Mouse (Mus musculus): Measurements from ENCODE around the gene Tmem236. TPM values are rescaled to one million over a fixed set of nuclear protein-coding genes. Genes with fewer than 3 reads are reported as not detected.
"Not testable (repeated sequence)": the region's sequence is repeated elsewhere in the genome, so short reads cannot be mapped to it uniquely, and the experiment has no call there.

The Tmem236 gene
- polyA plus RNA-seq, 1 experiment from 2014 or later = not detected

DNA sequence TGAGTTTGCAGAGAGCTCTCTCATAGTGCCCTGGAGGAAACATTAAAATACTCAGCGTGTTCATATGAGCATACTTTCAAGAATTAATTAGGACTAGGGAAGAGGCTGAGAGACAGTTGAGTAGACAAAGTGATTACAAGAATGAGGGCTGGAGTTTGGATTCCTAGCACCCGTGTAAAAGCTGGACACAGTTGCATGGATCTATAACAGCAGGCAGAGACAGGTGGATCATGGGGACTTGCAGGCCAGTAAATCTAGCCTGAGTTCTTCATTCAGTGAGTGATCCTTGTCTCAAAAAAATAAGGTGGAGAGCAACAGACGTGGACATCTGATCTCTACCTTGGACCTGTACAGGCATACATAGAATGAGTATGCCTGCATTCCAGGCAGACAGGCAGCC lies 15.3 kb upstream of the Tmem236 start:
- Histone ChIP-seq H3K4me2 (no peak overlapping the region), H3K27ac (no peak overlapping the region), H3K4me1 (no peaks in the 10 kb centered on the region), H3K36me3 (peaks cover 12% of the 10 kb centered on the region; the same call in 1 of the 2 replicates), H3K9ac (no peak overlapping the region), H3K27me3 (replicated peaks) (no peaks in the 10 kb centered on the region), H3K9me3 (replicated peaks) (no peaks in the 10 kb centered on the region), H3K4me3 (no peak overlapping the region)
- 83% methylated on average over 3 of the region's 3 CpGs for WGBS (ENCODE audit: insufficient replicate concordance)
- ATAC-seq = no peak

DNA sequence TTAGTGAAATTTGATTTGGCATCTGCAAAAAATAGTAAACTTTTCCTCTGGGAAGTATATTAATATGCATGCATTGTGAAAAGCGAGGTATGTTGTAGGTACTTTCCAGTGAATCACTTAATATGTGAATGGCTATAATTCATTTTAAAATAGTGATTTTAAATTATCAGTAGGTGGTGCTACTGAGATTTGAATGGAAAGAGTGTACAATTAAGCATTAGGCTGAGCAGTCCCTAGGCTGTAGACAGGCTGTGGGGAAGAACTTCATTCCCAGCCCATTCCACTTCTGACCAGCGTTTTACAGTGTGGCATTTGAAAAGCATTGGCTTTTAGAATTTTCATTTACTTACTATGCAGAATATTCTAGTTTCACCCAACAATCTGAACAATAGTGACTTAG lies 14.6 kb upstream of the Tmem236 start:
- no peaks in the 10 kb centered on the region for H3K9me3 ChIP-seq (replicated peaks)
- no peak overlapping the region for H3K4me3 ChIP-seq
- H3K4me2 ChIP-seq = no peak overlapping the region
- H3K4me1 ChIP-seq = peaks cover 6% of the 10 kb centered on the region
- ATAC-seq = no peak
- peaks cover 7% of the 10 kb centered on the region; the same call in 1 of the 2 replicates for H3K36me3 ChIP-seq
- no peak overlapping the region for H3K9ac ChIP-seq
- no peak overlapping the region for H3K27ac ChIP-seq
- no peaks in the 10 kb centered on the region for H3K27me3 ChIP-seq (replicated peaks)
- WGBS (ENCODE audit: insufficient replicate concordance) = 77% methylated on average over 2 of the region's 2 CpGs

DNA sequence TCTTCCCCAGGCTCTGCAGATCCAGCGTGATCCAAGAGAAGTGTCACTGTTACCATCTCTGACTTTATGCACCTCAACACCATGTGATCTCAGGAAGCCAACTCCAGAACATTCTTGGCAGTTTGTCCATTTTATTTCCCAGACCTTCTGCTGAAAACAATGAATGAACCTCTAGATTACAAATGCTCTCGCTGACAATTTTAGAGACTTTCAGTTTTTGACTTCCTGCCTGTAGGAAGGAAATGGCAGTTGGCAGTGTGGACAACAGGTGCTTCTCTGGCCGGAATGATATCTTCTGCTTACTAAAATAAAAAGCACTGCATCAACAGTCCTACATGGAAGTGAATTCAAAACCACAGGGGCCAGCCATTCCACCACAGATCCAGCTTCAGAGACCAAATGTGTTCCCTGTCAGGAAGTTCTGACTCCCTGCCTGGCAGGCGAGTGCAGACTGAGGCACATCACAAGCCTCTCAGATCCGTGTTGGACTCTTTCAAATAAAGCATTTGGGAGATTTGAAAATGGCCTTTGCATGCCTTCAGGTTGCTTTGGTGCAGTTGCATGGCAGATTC lies 9.8 kb upstream of the Tmem236 start:
- Histone ChIP-seq H3K27me3 (replicated peaks) (no peaks in the 10 kb centered on the region), H3K9me3 (replicated peaks) (no peaks in the 10 kb centered on the region), H3K4me2 (no peak overlapping the region), H3K9ac (no peak overlapping the region), H3K4me3 (no peak overlapping the region), H3K36me3 (no peaks in the 10 kb centered on the region), H3K4me1 (peaks cover 15% of the 10 kb centered on the region), H3K27ac (peak overlapping the region; percentile 56)
- ATAC-seq = no peak
- 27% methylated on average over 5 of the region's 5 CpGs for WGBS (ENCODE audit: insufficient replicate concordance)

DNA sequence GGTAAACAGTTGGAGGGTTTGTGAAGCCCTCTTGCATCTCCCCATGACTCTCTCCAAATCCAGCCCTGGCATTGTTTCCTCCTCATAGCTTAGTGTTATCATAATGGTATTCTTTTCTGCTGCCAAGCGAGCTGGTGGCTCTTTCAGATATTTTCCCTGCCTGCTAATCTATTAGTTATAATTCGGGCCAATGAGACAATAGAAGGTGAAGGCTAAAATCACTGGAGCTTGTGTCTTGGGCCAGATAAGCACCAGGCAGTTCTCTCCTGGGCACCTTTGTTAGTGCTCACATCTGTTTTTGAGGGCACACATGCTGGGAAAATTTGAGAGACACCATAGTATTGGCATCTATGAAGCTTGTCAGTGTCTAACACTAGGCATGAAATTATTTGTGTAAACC lies 9.3 kb upstream of the Tmem236 start:
- no peak for ATAC-seq
- Histone ChIP-seq H3K27ac (peak overlapping the region; percentile 56), H3K9me3 (replicated peaks) (no peaks in the 10 kb centered on the region), H3K27me3 (replicated peaks) (no peaks in the 10 kb centered on the region), H3K4me3 (no peak overlapping the region), H3K4me2 (no peak overlapping the region), H3K36me3 (no peaks in the 10 kb centered on the region), H3K9ac (no peak overlapping the region), H3K4me1 (peaks cover 15% of the 10 kb centered on the region)
- WGBS (ENCODE audit: insufficient replicate concordance) = 13% methylated on average over 2 of the region's 2 CpGs

- peak; percentile 76 for ATAC-seq
- H3K27me3 ChIP-seq (replicated peaks) = no peaks in the 10 kb centered on the region
- no peak overlapping the region for H3K9ac ChIP-seq
- H3K36me3 ChIP-seq = no peaks in the 10 kb centered on the region
- H3K9me3 ChIP-seq (replicated peaks) = no peaks in the 10 kb centered on the region
- no peak overlapping the region for H3K4me3 ChIP-seq
- no peak overlapping the region for H3K4me2 ChIP-seq
- 34% methylated on average over 3 of the region's 3 CpGs for WGBS (ENCODE audit: insufficient replicate concordance)
- H3K27ac ChIP-seq = peak overlapping the region; percentile 56; the same call in 1 of the 2 replicates
- peaks cover 15% of the 10 kb centered on the region for H3K4me1 ChIP-seq
Observed at GRCm38 (mm10) chr2:14165618-14166344, 8.5 kb upstream of the Tmem236 start.

DNA sequence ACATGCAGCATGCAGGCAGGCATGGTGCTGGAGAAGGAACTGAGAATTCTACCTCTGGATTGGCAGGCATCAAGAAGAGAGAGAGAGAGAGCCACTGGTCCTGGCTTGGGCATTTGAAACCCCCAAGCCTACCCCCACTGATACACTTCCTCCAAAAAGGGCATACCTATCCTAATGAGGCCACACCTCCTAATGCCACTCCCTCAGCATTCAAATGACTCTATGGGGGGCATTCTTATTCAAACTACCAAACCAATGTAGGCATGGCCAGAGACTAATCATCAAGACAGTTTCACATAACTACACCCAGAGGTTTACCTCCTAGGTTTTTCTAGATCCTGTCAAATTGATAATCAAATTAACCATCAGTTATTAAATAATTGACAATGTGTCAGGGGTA lies 6.6 kb upstream of the Tmem236 start:
- H3K4me3 ChIP-seq = no peak overlapping the region
- no peaks in the 10 kb centered on the region for H3K9me3 ChIP-seq (replicated peaks)
- no peak overlapping the region for H3K27ac ChIP-seq
- no peak for ATAC-seq
- no peaks in the 10 kb centered on the region for H3K36me3 ChIP-seq
- peaks cover 15% of the 10 kb centered on the region for H3K4me1 ChIP-seq
- H3K27me3 ChIP-seq (replicated peaks) = no peaks in the 10 kb centered on the region
- no peak overlapping the region for H3K9ac ChIP-seq
- H3K4me2 ChIP-seq = no peak overlapping the region

GRCm38 (mm10) chr2:14176460-14177193 lies 2.3 kb downstream of the Tmem236 start:
- Histone ChIP-seq H3K27me3 (replicated peaks) (no peaks in the 10 kb centered on the region), H3K27ac (no peak overlapping the region), H3K4me1 (peaks cover 7% of the 10 kb centered on the region), H3K9me3 (replicated peaks) (no peaks in the 10 kb centered on the region), H3K4me3 (no peak overlapping the region), H3K36me3 (no peaks in the 10 kb centered on the region), H3K4me2 (peak overlapping the region; percentile 24; the same call in 1 of the 2 replicates), H3K9ac (no peak overlapping the region)
- ATAC-seq = no peak
- WGBS (ENCODE audit: insufficient replicate concordance) = 42% methylated on average over 2 of the region's 2 CpGs

GRCm38 (mm10) chr2:14184375-14184774 lies 10.1 kb downstream of the Tmem236 start:
- no peak overlapping the region for H3K4me3 ChIP-seq
- no peaks in the 10 kb centered on the region for H3K27me3 ChIP-seq (replicated peaks)
- H3K9ac ChIP-seq = no peak overlapping the region
- H3K4me2 ChIP-seq = no peak overlapping the region
- H3K9me3 ChIP-seq (replicated peaks) = no peaks in the 10 kb centered on the region
- H3K4me1 ChIP-seq = no peaks in the 10 kb centered on the region
- no peak overlapping the region for H3K27ac ChIP-seq
- ATAC-seq = no peak
- H3K36me3 ChIP-seq = no peaks in the 10 kb centered on the region

DNA sequence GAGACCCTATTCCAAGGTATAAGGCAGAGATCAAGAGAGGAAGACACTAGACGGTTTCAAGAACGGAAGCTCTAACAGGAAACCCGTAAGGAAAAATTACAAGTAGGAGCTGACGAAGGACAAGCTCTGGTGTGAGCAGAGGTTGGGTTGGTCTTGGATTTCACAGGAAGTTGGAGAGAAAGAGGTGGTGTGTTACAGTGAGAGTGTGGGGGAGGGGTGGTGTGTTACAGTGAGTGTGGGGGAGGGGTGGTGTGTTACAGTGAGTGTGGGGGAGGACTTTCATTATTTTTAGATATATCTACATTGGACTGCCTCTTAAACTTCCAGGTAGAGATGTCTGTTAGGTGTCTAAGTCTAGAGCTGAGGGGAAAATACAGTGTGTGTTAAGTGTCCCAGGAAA lies 16.4 kb downstream of the Tmem236 start:
- WGBS (ENCODE audit: insufficient replicate concordance) = 22% methylated on average over 4 of the region's 4 CpGs
- ATAC-seq = peak; percentile 61; the same call in 1 of the 2 replicates

DNA sequence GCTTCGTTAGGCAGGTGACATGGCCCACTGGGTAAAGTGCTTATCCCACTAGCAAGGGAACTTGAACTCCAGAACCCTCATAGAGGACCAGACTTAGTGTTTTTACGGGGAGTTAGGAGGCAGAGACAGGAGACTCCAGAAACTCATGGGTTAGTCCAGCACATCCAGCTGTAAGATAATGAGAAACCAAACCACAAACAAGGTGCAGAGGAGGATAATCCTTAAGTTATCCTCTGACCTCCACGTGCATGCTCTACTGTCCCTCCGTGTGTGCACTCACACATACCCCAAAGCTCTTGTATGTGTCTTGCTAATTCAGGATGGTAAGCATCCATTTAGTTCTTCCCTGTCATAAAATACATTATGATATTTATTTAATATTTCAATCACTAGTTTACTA lies 17.3 kb downstream of the Tmem236 start:
- Histone ChIP-seq H3K27me3 (replicated peaks) (no peaks in the 10 kb centered on the region), H3K4me1 (peaks cover 20% of the 10 kb centered on the region), H3K4me2 (no peak overlapping the region), H3K36me3 (no peaks in the 10 kb centered on the region), H3K9me3 (replicated peaks) (no peaks in the 10 kb centered on the region), H3K27ac (no peak overlapping the region), H3K4me3 (no peak overlapping the region), H3K9ac (no peak overlapping the region)
- 36% methylated on average over 4 of the region's 4 CpGs for WGBS (ENCODE audit: insufficient replicate concordance)
- ATAC-seq = no peak

More for the DNA sequence above, 16.4 kb downstream of the Tmem236 start:
- Histone ChIP-seq H3K9me3 (replicated peaks) (no peaks in the 10 kb centered on the region), H3K4me3 (no peak overlapping the region), H3K4me2 (peak overlapping the region; percentile 30), H3K4me1 (peaks cover 20% of the 10 kb centered on the region), H3K36me3 (no peaks in the 10 kb centered on the region), H3K27ac (no peak overlapping the region), H3K27me3 (replicated peaks) (no peaks in the 10 kb centered on the region), H3K9ac (no peak overlapping the region)

DNA sequence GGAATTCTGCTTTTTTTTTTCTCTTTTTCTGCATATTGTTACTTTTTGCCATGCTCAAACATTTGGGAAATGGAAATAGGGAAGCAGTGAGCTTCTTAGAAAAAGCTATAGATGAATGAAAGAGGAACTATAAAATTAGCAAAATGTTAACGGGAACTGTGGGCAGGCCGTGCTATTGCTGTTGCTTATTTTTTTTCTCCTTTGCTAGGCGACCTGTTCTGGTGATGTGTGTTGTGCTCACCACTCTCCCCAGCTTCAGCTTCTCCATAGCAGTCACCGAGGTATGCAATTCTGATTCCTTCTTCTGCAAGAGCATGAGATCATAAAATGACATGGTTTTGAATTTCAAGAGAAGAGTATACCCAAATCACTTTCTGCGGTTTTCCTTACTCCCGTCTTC lies 17.7 kb downstream of the Tmem236 start:
- ATAC-seq = no peak
- Histone ChIP-seq H3K4me2 (no peak overlapping the region), H3K4me1 (peaks cover 20% of the 10 kb centered on the region), H3K9me3 (replicated peaks) (no peaks in the 10 kb centered on the region), H3K27me3 (replicated peaks) (no peaks in the 10 kb centered on the region), H3K27ac (no peak overlapping the region), H3K9ac (no peak overlapping the region), H3K4me3 (no peak overlapping the region), H3K36me3 (no peaks in the 10 kb centered on the region)
- 40% methylated on average over 6 of the region's 6 CpGs for WGBS (ENCODE audit: insufficient replicate concordance)

DNA sequence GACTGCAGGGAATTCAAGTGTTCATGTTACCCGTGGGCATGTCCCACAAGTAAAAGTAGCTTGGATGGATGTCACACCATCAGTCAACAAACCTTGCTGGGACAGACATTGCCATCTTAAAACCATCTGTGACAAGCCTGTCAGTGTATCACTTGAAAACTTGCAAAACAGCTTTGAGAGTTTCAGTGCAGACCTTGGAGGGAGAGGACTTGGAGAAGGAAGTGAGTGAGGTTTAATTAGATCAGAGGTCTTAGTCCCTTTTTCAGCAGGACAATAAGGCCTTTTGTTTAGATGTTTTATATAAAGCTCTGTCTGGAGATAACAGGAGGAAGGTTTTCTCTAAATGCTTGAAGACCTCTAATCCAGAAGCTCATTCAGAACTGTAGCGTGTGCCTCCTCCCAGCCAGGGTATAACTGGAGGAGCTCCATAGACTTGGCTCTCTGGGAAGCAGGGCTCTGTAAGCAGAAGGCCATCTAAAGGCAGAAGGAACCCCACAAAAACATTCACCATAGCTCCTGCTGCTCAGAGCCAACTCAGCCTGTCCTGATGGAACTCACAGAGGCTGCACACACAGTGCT lies 24.1 kb downstream of the Tmem236 start:
- H3K27me3 ChIP-seq (replicated peaks); H3K9me3 ChIP-seq (replicated peaks); ATAC-seq; H3K4me2 ChIP-seq; H3K36me3 ChIP-seq; H3K9ac ChIP-seq; H3K4me1 ChIP-seq; H3K27ac ChIP-seq; H3K4me3 ChIP-seq: not testable (repeated sequence)
- 0% methylated on average over 1 of the region's 2 CpGs for WGBS (ENCODE audit: insufficient replicate concordance)
